7 mouse cellular contexts compared by ENCODE assay signal in the genomic region with DNA sequence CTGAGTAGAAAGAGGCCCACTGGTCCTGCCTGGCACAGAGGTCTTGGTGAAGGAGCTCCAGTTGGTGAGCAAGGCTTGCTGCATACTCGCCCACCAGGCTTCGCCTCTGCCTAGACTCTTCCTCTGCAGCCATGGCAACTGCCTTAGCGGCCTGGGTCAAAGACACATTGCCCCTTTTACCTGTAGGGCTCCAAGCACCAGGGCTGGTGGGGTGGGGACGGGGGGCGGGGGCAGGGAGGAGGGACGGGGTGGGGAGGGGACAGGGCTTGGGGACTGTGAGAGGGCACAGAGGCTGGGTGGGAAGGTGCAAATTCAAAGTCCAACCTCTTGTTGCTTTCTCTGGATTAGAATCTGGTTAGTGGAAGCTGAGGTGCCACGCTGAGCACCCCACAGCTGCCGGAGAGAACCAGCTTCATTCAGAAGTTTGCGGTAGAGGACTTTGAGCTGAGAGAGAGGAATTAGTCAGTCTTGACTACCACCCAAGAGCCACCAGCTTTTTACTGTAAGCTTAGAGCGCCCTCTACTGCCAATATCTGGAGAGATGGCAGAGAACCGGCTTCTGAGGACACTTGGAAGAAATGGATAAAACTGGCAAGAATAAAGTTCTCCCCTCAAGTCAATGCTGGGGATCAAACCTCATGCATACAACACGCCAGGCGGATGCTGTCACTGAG. TPM values are rescaled to one million over a fixed set of nuclear protein-coding genes. Genes with fewer than 3 reads are reported as not detected.
DNase-seq lines count a peak whose midpoint lies in the region; ATAC-seq and TF ChIP-seq lines count a peak whose summit lies in the region.

No protein-coding gene starts in this region.

- H3K4me2 ChIP-seq in hindbrain, embryonic 12.5 days (replicated peaks), result peak overlapping the region; percentile 27
- H3K4me2 ChIP-seq in lung, postnatal 0 days (replicated peaks; ENCODE audit: low read depth, low read length), result no peak overlapping the region

- ATAC-seq in Patski, result no peak
- 0 out of 2 replicates have a peak, but pooled peaks have one; percentile 54 for ATAC-seq in hindbrain, embryonic 12.5 days (ENCODE audit: low FRiP score)
- ATAC-seq in lung, postnatal 0 days, result peak; percentile 62

- no peak for TF ChIP-seq EP300 in lung, postnatal 0 days (IDR thresholded peaks at IDR 0.05)

- CTCF ChIA-PET in Patski (lab: Charles Lee), result interaction anchor here (0.6 to 1.4 kb wide), 6 partner anchors 10 to 358 kb away, joined by 3 to 4 read pairs (median 3); no protein-coding TSS in a partner anchor

- peak; percentile 78 for TF ChIP-seq CTCF in Patski (IDR thresholded peaks at IDR 0.05)
- peak; percentile 82 for TF ChIP-seq CTCF in lung, postnatal 0 days (IDR thresholded peaks at IDR 0.05)

- WGBS in hindbrain, embryonic 12.5 days, result 16% methylated on average over 13 of the region's 13 CpGs
- 15% methylated on average over 13 of the region's 13 CpGs for WGBS in lung, postnatal 0 days

- in situ Hi-C loops in Patski (cut with MboI; ENCODE audit: low pct_unique_long_range_greater_than_20kb), result loop anchor here (5.0 to 25.0 kb wide), 2 partner anchors 300 to 760 kb away; no protein-coding TSS in a partner anchor

- no peak overlapping the region for H3K4me3 ChIP-seq in hindbrain, embryonic 12.5 days
- no peak overlapping the region for H3K4me3 ChIP-seq in lung, postnatal 0 days (ENCODE audit: low read depth, low read length)

- H3K27ac ChIP-seq in hindbrain, embryonic 12.5 days, result no peak overlapping the region
- no peak overlapping the region for H3K27ac ChIP-seq in lung, postnatal 0 days (ENCODE audit: low read length)

- no peaks in the 10 kb centered on the region for H3K9me3 ChIP-seq in hindbrain, embryonic 12.5 days (replicated peaks)
- H3K9me3 ChIP-seq in lung, postnatal 0 days (ENCODE audit: low read length), result no peaks in the 10 kb centered on the region

- no peaks in the 10 kb centered on the region for H3K36me3 ChIP-seq in hindbrain, embryonic 12.5 days
- no peaks in the 10 kb centered on the region for H3K36me3 ChIP-seq in lung, postnatal 0 days (ENCODE audit: insufficient read depth, low read length)

- POLR2A ChIA-PET in Patski (lab: Charles Lee), result no interaction called here

- H3K4me1 ChIP-seq in hindbrain, embryonic 12.5 days, result peaks cover 6% of the 10 kb centered on the region
- H3K4me1 ChIP-seq in lung, postnatal 0 days (ENCODE audit: insufficient read depth, low read depth, low read length), result no peaks in the 10 kb centered on the region

- H3K9ac ChIP-seq in hindbrain, embryonic 12.5 days, result 0 out of 2 replicates have a peak overlapping the region, but pooled peaks have one; percentile 13
- no peak overlapping the region for H3K9ac ChIP-seq in lung, postnatal 0 days (replicated peaks; ENCODE audit: low read depth)

- no peak for DNase-seq in Patski (ENCODE audit: low read depth, low spot score)
- DNase-seq in cerebellum, adult 18-20 months, result peak; percentile 60 to 69
- peak; percentile 85 for DNase-seq in forelimb bud, embryonic 11.5 days (ENCODE audit: low read depth, low spot score)
- DNase-seq in layer of hippocampus, adult 9-11 months, result peak; percentile 30
- DNase-seq in lung, postnatal 0 days (ENCODE audit: low spot score), result peak; percentile 88
- DNase-seq in right cerebral cortex, postnatal 10 days (ENCODE audit: low spot score in 2 of 2), result peak; percentile 79 to 83

- peaks cover 11% of the 10 kb centered on the region for H3K27me3 ChIP-seq in Patski
- H3K27me3 ChIP-seq in hindbrain, embryonic 12.5 days, result no peaks in the 10 kb centered on the region; the same call in none of the 2 replicates
- no peaks in the 10 kb centered on the region for H3K27me3 ChIP-seq in lung, postnatal 0 days (replicated peaks; ENCODE audit: insufficient read depth, low read length)

RNA-seq across cellular contexts. Expression of a gene that starts 13.1 kb away (rescaled TPM):
- under 0.01 TPM for polyA plus RNA-seq in Patski (2021)
- polyA plus RNA-seq in hindbrain, embryonic 12.5 days (2016; fragmentation: Nextera tagmentation; extraction: Ambion mirVana), result 0.05 and 0.06 TPM in 2 replicates
- polyA plus RNA-seq in lung, postnatal 0 days (2015; fragmentation: Nextera tagmentation; extraction: Ambion mirVana), result 0.11 TPM in 2 replicates

RNA-seq across cellular contexts. Expression of a gene that starts 50.3 kb away (rescaled TPM):
- not detected for polyA plus RNA-seq in Patski (2021)
- 1.3 and 1.9 TPM in 2 replicates for polyA plus RNA-seq in hindbrain, embryonic 12.5 days (2016; fragmentation: Nextera tagmentation; extraction: Ambion mirVana)
- 6.2 and 8.1 TPM in 2 replicates for polyA plus RNA-seq in lung, postnatal 0 days (2015; fragmentation: Nextera tagmentation; extraction: Ambion mirVana)
